8 mouse cellular contexts compared by ENCODE assay signal in the genomic region with DNA sequence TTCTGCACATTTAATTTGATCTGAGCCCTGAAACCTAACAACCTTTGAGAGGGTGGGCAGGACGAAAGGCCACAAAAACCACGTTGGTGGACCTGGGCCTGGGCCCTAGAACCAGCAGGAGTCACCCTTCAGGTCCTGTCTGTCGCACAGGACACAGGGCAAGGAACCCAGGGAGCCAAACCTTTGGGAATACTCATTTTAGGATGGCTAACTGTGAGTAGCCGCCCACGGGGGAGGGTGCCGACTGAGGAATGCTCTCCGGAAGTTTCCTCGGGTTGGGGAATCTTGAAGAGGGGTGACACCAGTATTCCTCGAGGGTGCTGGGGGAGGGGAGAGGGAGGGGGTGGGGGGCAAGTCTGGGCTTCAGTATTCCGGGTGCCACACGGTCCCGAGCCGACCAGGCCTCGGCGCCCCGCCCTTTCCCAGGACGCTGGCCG. TPM values are rescaled to one million over a fixed set of nuclear protein-coding genes. Genes with fewer than 3 reads are reported as not detected.
DNase-seq lines count a peak whose midpoint lies in the region; ATAC-seq and TF ChIP-seq lines count a peak whose summit lies in the region.

No protein-coding gene starts in this region.

- no peaks in the 10 kb centered on the region for H3K9me3 ChIP-seq in forebrain, embryonic 10.5 days
- no peaks in the 10 kb centered on the region for H3K9me3 ChIP-seq in hindbrain, embryonic 16.5 days (ENCODE audit: control insufficient read depth, low read length)
- no peaks in the 10 kb centered on the region for H3K9me3 ChIP-seq in stomach, postnatal 0 days (ENCODE audit: control insufficient read depth, low read length)

- H3K4me2 ChIP-seq in hindbrain, embryonic 16.5 days (ENCODE audit: low read length), result peak overlapping the region; percentile 78
- peak overlapping the region; percentile 82 for H3K4me2 ChIP-seq in stomach, postnatal 0 days (replicated peaks; ENCODE audit: low read depth)

- peak overlapping the region; percentile 100 for H3K9ac ChIP-seq in hindbrain, embryonic 16.5 days (ENCODE audit: low read depth, low read length)
- H3K9ac ChIP-seq in stomach, postnatal 0 days (ENCODE audit: low read length), result peak overlapping the region; percentile 98

- WGBS in forebrain, embryonic 10.5 days, result under 1% methylated on average over 18 of the region's 18 CpGs
- under 1% methylated on average over 15 of the region's 18 CpGs for WGBS in hindbrain, embryonic 16.5 days
- 1% methylated on average over 17 of the region's 18 CpGs for WGBS in stomach, postnatal 0 days

- H3K27me3 ChIP-seq in forebrain, embryonic 10.5 days (ENCODE audit: poor library complexity, severe bottlenecking), result peaks cover 14% of the 10 kb centered on the region; the same call in 1 of the 2 replicates
- no peaks in the 10 kb centered on the region for H3K27me3 ChIP-seq in hindbrain, embryonic 16.5 days (replicated peaks; ENCODE audit: control insufficient read depth, insufficient read depth, low read length)
- no peaks in the 10 kb centered on the region for H3K27me3 ChIP-seq in stomach, postnatal 0 days (ENCODE audit: control insufficient read depth, insufficient read depth, low read length)

- peak overlapping the region; percentile 99 for H3K27ac ChIP-seq in forebrain, embryonic 10.5 days
- peak overlapping the region; percentile 96 for H3K27ac ChIP-seq in hindbrain, embryonic 16.5 days (ENCODE audit: low read depth, low read length)
- peak overlapping the region; percentile 98 for H3K27ac ChIP-seq in stomach, postnatal 0 days (replicated peaks)

- ATAC-seq in hindbrain, embryonic 16.5 days, result peak; percentile 46; the same call in 1 of the 2 replicates
- no peak; the same call in 1 of the 2 replicates for ATAC-seq in stomach, postnatal 0 days (ENCODE audit: low FRiP score, low TSS enrichment)

- H3K4me3 ChIP-seq in forebrain, embryonic 10.5 days, result peak overlapping the region; percentile 86
- H3K4me3 ChIP-seq in hindbrain, embryonic 16.5 days (ENCODE audit: low read length), result peak overlapping the region; percentile 78
- peak overlapping the region; percentile 87 for H3K4me3 ChIP-seq in stomach, postnatal 0 days (ENCODE audit: low read depth, low read length)

- TF ChIP-seq CTCF in stomach, postnatal 0 days (IDR thresholded peaks at IDR 0.05; ENCODE audit: low read depth), result peak; percentile 5; the same call in 1 of the 2 replicates

- peaks cover 51% of the 10 kb centered on the region for H3K4me1 ChIP-seq in forebrain, embryonic 10.5 days
- peaks cover 20% of the 10 kb centered on the region for H3K4me1 ChIP-seq in hindbrain, embryonic 16.5 days (ENCODE audit: control insufficient read depth, insufficient read depth, low read depth, low read length)
- no peaks in the 10 kb centered on the region for H3K4me1 ChIP-seq in stomach, postnatal 0 days (replicated peaks; ENCODE audit: control insufficient read depth, insufficient read depth)

- no peaks in the 10 kb centered on the region for H3K36me3 ChIP-seq in forebrain, embryonic 10.5 days (replicated peaks)
- no peaks in the 10 kb centered on the region for H3K36me3 ChIP-seq in hindbrain, embryonic 16.5 days (ENCODE audit: control insufficient read depth, insufficient read depth, low read length)
- H3K36me3 ChIP-seq in stomach, postnatal 0 days (ENCODE audit: control insufficient read depth, insufficient read depth, low read length), result no peaks in the 10 kb centered on the region

- peak; percentile 42 to 48 for DNase-seq in lung, adult 18-20 months
- no peak for DNase-seq in lung, postnatal 4 days
- DNase-seq in adipocyte (ENCODE audit: low spot score), result peak; percentile 69
- peak; percentile 69 for DNase-seq in forebrain, embryonic 10.5 days (ENCODE audit: extremely low spot score, low spot score)
- DNase-seq in lung, postnatal 36 days, result peak; percentile 43
- DNase-seq in stomach, postnatal 0 days (ENCODE audit: low spot score), result no peak
- DNase-seq in layer of hippocampus, postnatal 25 days (ENCODE audit: extremely low spot score in 1 of 2, low spot score in 1 of 2), result no peak

- TF ChIP-seq EP300 in stomach, postnatal 0 days (optimal IDR thresholded peaks at IDR 0.05), result no peak

RNA-seq across cellular contexts. Expression of gene Fbxw4, which starts 0.8 kb away (rescaled TPM):
- 4.2 and 4.4 TPM in 2 replicates for polyA plus RNA-seq in forebrain, embryonic 10.5 days (2016; fragmentation: Nextera tagmentation; extraction: Ambion mirVana)
- polyA plus RNA-seq in hindbrain, embryonic 16.5 days (2015; fragmentation: Nextera tagmentation; extraction: Ambion mirVana), result 5.3 and 6.7 TPM in 2 replicates
- polyA plus RNA-seq in stomach, postnatal 0 days (2015; fragmentation: Nextera tagmentation; extraction: Ambion mirVana), result 2.2 and 2.9 TPM in 2 replicates
- 10 to 100 TPM; 34.2 to 36.9 TPM for total RNA-seq in layer of hippocampus, postnatal 25 days (2021)

Comparison
In these comparisons a context has a peak if more than half of its experiments do, and no peak if none do; other contexts are left out.
1. DNase-seq: peak in lung, adult 18-20 months (2 of 2), adipocyte (single experiment), forebrain, embryonic 10.5 days (single experiment) and lung, postnatal 36 days (single experiment); none in lung, postnatal 4 days (0 of 2), stomach, postnatal 0 days (single experiment) and layer of hippocampus, postnatal 25 days (0 of 2).
2. Peak in every context shown above with its lines, with median percentiles within 50 percentile points of each other: H3K27ac ChIP-seq and H3K4me3 ChIP-seq.